Mouse (Mus musculus): ENCODE measurements around the gene Ppm1d. TPM values are rescaled to one million over a fixed set of nuclear protein-coding genes. Genes with fewer than 3 reads are reported as not detected.

Ppm1d gene
- polyA plus RNA-seq, 1 experiment from 2014 or later, result 16.7 TPM

DNA sequence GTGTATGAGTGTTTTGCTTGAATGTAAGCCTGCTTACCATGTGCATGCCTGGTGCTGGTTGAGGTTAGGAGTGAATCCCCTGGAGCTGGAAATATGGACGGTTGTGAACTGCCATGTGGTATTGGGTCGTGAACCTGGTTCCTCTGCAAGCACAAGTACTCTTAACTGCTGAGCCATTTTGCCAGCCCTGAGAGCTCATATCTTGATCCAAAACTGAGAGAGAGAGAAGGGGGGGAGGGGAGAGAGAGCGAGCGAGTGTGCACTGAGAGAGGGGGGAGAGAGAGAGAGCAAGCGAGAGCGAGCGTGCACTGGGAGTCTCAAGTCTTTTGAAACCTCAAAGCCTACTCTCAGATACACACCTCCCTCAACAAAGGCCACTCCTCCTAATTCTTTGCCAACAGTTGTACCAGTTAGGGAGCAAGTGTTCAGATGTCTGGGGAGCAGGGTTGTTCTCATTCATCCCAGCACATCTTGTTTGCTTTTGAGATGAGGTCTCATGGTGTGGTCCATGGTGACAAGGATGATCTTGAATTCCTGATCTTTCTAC, 29.1 kb downstream of the Ppm1d start:
- Histone ChIP-seq H3K4me2 (ENCODE audit: low read length) (no peak overlapping the region), H3K4me1 (replicated peaks; ENCODE audit: control insufficient read depth, insufficient read depth, low read length) (no peaks in the 10 kb centered on the region), H3K9me3 (ENCODE audit: control insufficient read depth, low read length) (no peaks in the 10 kb centered on the region), H3K4me3 (ENCODE audit: low read depth, low read length) (no peak overlapping the region), H3K9ac (ENCODE audit: low read length) (no peak overlapping the region), H3K27me3 (replicated peaks; ENCODE audit: control insufficient read depth, insufficient read depth, low read length) (no peaks in the 10 kb centered on the region), H3K27ac (ENCODE audit: low read depth) (no peak overlapping the region), H3K36me3 (ENCODE audit: control insufficient read depth, insufficient read depth, low read length) (peaks cover 72% of the 10 kb centered on the region)
- no peak for DNase-seq (ENCODE audit: low spot score)
- ATAC-seq (replicated peaks; ENCODE audit: low FRiP score, low TSS enrichment, low read depth), result no peak
- WGBS, result 84% methylated on average over 7 of the region's 7 CpGs

DNA sequence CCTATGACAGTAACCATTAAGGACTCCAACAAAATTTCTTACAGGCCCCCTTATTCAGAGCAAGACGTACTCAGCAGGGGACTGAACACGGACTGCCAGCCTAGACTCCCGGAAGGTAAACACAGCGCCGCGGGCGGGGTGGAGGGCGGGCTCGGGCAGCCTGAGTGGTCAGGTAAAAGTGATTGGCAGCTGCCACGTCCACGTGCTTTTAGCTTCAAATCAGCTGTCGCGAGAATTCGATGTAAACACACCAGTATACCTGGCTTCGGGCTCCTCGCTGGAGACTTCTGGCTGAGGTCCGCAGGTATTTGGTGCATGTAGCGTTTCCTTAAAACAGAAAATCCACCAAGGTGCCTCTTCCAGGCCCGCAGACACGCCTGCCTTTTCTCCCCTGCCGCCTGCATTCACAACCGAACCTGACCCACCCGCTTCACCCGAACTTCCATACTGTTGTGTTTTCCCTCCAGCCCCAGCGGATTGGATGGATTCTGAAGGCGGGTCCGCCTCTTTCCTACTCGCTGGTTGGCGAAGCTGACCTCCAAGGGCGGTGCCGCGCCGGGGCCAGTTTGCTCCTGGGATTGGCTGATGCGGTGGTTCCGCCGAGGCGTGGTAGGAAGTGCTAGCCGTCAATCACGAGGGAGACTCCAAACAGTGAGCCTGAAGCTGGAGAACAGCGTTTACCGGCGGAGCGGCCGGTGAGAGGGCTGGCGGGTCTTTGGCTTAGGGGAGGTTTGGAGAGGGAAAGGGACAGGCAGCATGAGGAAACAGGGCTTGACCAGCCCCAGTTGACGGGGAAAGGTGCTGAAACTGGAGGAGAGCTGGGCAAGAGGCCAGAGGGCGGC, 41.7 kb downstream of the Ppm1d start, which contains the start of gene Bcas3:
Gene Bcas3, plus strand, starts transcription at position 629 of the 842 bp plus-strand sequence.
- WGBS, result under 1% methylated on average over 47 of the region's 47 CpGs
- peak within 1 kb of the TSS; percentile 38; the same call in 1 of the 2 replicates for H3K27ac ChIP-seq (ENCODE audit: low read depth)
- H3K36me3 ChIP-seq (ENCODE audit: control insufficient read depth, insufficient read depth, low read length), result 0 out of 2 replicates have a peak, but pooled peaks cover 4% of the 10 kb centered on the region
- peak within 1 kb of the TSS; percentile 90 for H3K4me2 ChIP-seq (ENCODE audit: low read length)
- peak within 1 kb of the TSS; percentile 78 for H3K9ac ChIP-seq (ENCODE audit: low read length)
- H3K4me3 ChIP-seq (ENCODE audit: low read depth, low read length), result peak within 1 kb of the TSS; percentile 77
- H3K9me3 ChIP-seq (ENCODE audit: control insufficient read depth, low read length), result no peaks in the 10 kb centered on the region
- H3K27me3 ChIP-seq (replicated peaks; ENCODE audit: control insufficient read depth, insufficient read depth, low read length), result no peaks in the 10 kb centered on the region
- peak; percentile 97 for DNase-seq (ENCODE audit: low spot score)
- peak; percentile 98 for ATAC-seq (replicated peaks; ENCODE audit: low FRiP score, low TSS enrichment, low read depth)
- H3K4me1 ChIP-seq (replicated peaks; ENCODE audit: control insufficient read depth, insufficient read depth, low read length), result peaks cover 8% of the 10 kb centered on the region; the same call in 1 of the 2 replicates

DNA sequence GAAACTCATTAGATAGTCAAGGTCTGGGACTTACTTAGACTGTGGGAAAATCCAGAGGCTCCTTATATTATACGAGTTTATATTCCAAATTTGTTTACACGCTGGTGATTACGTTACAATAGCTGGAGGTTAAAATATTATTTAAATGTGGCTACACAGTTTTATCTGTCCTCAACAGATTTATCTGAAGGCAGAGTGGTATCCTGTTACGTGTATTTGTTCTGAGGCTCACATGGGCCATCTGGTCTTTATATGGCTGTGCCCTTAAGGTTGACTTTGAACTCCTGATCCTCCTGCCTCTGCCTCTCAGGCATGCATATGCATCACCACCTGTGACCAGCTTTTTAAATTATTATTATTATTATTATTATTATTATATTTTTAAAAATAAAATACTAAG, 42.8 kb downstream of the Ppm1d start:
- ATAC-seq (replicated peaks; ENCODE audit: low FRiP score, low TSS enrichment, low read depth) (no peak), DNase-seq (ENCODE audit: low spot score) (no peak)
- H3K4me3 ChIP-seq (ENCODE audit: low read depth, low read length), result peak overlapping the region; percentile 77
- no peaks in the 10 kb centered on the region for H3K27me3 ChIP-seq (replicated peaks; ENCODE audit: control insufficient read depth, insufficient read depth, low read length)
- H3K4me1 ChIP-seq (replicated peaks; ENCODE audit: control insufficient read depth, insufficient read depth, low read length), result peaks cover 8% of the 10 kb centered on the region; the same call in 1 of the 2 replicates
- 64% methylated on average over 4 of the region's 4 CpGs for WGBS
- no peaks in the 10 kb centered on the region for H3K9me3 ChIP-seq (ENCODE audit: control insufficient read depth, low read length)
- H3K4me2 ChIP-seq (ENCODE audit: low read length), result peak overlapping the region; percentile 90
- peak overlapping the region; percentile 78 for H3K9ac ChIP-seq (ENCODE audit: low read length)
- H3K27ac ChIP-seq (ENCODE audit: low read depth), result no peak overlapping the region
- H3K36me3 ChIP-seq (ENCODE audit: control insufficient read depth, insufficient read depth, low read length), result 0 out of 2 replicates have a peak, but pooled peaks cover 4% of the 10 kb centered on the region

DNA sequence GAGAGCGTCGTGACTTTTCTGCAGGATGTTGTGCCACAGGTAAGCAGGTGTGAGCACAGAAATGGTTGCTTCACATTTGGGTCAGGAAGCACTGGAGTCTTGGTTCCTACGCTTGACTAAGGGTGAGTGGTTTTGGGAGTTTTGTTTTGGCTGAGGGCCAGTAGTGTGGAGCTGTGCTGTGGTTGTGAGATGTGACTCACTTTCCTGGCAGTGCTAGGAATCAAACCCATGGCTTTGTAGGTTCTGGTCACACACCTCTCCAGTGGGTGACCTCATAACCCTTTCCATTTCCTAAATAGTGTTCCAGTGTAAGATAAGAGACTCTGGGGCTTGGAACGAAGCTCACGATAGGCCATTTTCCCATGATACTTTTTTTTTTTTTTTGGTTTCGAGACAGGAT, 48.6 kb downstream of the Ppm1d start:
- H3K4me1 ChIP-seq (replicated peaks; ENCODE audit: control insufficient read depth, insufficient read depth, low read length), result no peaks in the 10 kb centered on the region
- ATAC-seq (replicated peaks; ENCODE audit: low FRiP score, low TSS enrichment, low read depth) (no peak), DNase-seq (ENCODE audit: low spot score) (no peak)
- no peaks in the 10 kb centered on the region for H3K27me3 ChIP-seq (replicated peaks; ENCODE audit: control insufficient read depth, insufficient read depth, low read length)
- no peak overlapping the region for H3K9ac ChIP-seq (ENCODE audit: low read length)
- no peak overlapping the region for H3K4me3 ChIP-seq (ENCODE audit: low read depth, low read length)
- H3K27ac ChIP-seq (ENCODE audit: low read depth), result no peak overlapping the region
- no peaks in the 10 kb centered on the region for H3K9me3 ChIP-seq (ENCODE audit: control insufficient read depth, low read length)
- WGBS, result 89% methylated on average over 6 of the region's 6 CpGs
- H3K36me3 ChIP-seq (ENCODE audit: control insufficient read depth, insufficient read depth, low read length), result peaks cover 18% of the 10 kb centered on the region; the same call in 1 of the 2 replicates
- H3K4me2 ChIP-seq (ENCODE audit: low read length), result no peak overlapping the region

DNA sequence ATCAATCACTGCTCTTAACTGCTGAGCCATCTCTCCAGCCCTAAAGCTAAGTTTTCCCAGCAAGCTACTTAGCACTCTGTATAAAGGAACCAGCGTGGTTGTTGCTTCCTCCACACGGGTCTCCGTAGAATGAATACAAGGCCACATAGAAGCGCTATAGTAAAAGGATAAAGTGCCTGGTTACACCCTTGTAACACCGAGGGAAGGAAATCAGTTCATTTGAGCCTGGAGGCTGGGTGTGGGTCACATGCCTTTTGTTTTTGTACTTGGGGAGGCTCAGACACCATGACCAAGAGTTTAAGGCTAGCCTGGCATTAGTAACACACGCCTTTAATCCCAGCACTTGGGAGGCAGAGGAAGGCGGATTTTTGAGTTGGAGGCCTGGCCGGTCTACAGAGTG, 50.6 kb downstream of the Ppm1d start:
- no peak for ATAC-seq (replicated peaks; ENCODE audit: low FRiP score, low TSS enrichment, low read depth)
- no peak overlapping the region for H3K27ac ChIP-seq (ENCODE audit: low read depth)
- peaks cover 14% of the 10 kb centered on the region for H3K36me3 ChIP-seq (ENCODE audit: control insufficient read depth, insufficient read depth, low read length)
- no peak for DNase-seq (ENCODE audit: low spot score)
- no peak overlapping the region for H3K4me2 ChIP-seq (ENCODE audit: low read length)
- H3K27me3 ChIP-seq (replicated peaks; ENCODE audit: control insufficient read depth, insufficient read depth, low read length), result no peaks in the 10 kb centered on the region
- WGBS, result 90% methylated on average over 8 of the region's 8 CpGs
- no peak overlapping the region for H3K9ac ChIP-seq (ENCODE audit: low read length)
- H3K4me1 ChIP-seq (replicated peaks; ENCODE audit: control insufficient read depth, insufficient read depth, low read length), result no peaks in the 10 kb centered on the region
- H3K4me3 ChIP-seq (ENCODE audit: low read depth, low read length), result no peak overlapping the region
- no peaks in the 10 kb centered on the region for H3K9me3 ChIP-seq (ENCODE audit: control insufficient read depth, low read length)

DNA sequence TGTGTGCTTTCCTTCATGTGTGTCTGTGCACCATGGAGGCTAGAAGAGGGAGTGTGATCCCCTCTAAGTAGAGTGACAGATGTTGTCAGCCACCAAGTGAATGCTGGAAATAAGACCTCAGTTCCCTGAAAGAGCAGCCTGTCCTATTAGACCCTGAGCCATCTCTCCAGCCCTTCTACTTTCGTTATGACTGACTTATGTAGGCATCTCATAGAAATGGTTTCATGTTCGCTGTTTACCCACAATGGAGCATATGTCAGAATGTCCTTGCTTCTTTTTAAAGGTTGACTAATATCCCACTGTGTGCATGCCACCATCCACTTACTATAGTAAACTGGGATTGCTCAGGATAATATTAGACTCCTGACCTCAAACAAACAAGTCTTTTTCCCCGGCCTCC, 55.1 kb downstream of the Ppm1d start:
- peaks cover 11% of the 10 kb centered on the region for H3K36me3 ChIP-seq (ENCODE audit: control insufficient read depth, insufficient read depth, low read length)
- H3K27me3 ChIP-seq (replicated peaks; ENCODE audit: control insufficient read depth, insufficient read depth, low read length), result no peaks in the 10 kb centered on the region
- H3K27ac ChIP-seq (ENCODE audit: low read depth), result no peak overlapping the region
- WGBS, result 89% methylated on average over 3 of the region's 3 CpGs
- no peak for DNase-seq (ENCODE audit: low spot score)
- no peak for ATAC-seq (replicated peaks; ENCODE audit: low FRiP score, low TSS enrichment, low read depth)
- no peaks in the 10 kb centered on the region for H3K9me3 ChIP-seq (ENCODE audit: control insufficient read depth, low read length)
- no peak overlapping the region for H3K4me3 ChIP-seq (ENCODE audit: low read depth, low read length)
- H3K9ac ChIP-seq (ENCODE audit: low read length), result no peak overlapping the region
- no peak overlapping the region for H3K4me2 ChIP-seq (ENCODE audit: low read length)
- no peaks in the 10 kb centered on the region for H3K4me1 ChIP-seq (replicated peaks; ENCODE audit: control insufficient read depth, insufficient read depth, low read length)

DNA sequence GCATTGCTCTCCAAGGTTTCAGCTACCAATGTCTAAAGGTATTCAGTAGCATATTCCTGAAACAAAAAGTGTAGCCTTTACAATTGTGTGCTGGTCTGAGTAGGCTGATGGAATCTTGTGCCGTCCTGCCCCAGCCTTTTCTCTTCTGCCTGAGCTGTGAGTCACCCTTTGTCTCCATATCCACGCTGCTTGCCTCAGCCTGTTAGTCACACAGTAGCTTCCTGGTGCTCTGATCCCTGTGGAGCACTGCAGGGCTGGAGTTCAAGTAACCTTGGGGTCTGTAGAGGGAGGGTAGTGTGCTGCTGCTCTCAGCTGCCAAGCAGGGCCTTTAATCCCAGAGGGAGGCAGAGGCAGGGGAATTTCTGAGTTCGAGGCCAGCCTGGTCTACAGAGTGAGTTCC, 56.8 kb downstream of the Ppm1d start:
- Histone ChIP-seq H3K4me3 (ENCODE audit: low read depth, low read length) (no peak overlapping the region), H3K27ac (ENCODE audit: low read depth) (no peak overlapping the region), H3K27me3 (replicated peaks; ENCODE audit: control insufficient read depth, insufficient read depth, low read length) (no peaks in the 10 kb centered on the region), H3K36me3 (ENCODE audit: control insufficient read depth, insufficient read depth, low read length) (peaks cover 18% of the 10 kb centered on the region), H3K4me2 (ENCODE audit: low read length) (no peak overlapping the region), H3K9ac (ENCODE audit: low read length) (no peak overlapping the region), H3K4me1 (replicated peaks; ENCODE audit: control insufficient read depth, insufficient read depth, low read length) (no peaks in the 10 kb centered on the region), H3K9me3 (ENCODE audit: control insufficient read depth, low read length) (no peaks in the 10 kb centered on the region)
- no peak for DNase-seq (ENCODE audit: low spot score)
- WGBS, result 81% methylated on average over 3 of the region's 3 CpGs
- no peak for ATAC-seq (replicated peaks; ENCODE audit: low FRiP score, low TSS enrichment, low read depth)

DNA sequence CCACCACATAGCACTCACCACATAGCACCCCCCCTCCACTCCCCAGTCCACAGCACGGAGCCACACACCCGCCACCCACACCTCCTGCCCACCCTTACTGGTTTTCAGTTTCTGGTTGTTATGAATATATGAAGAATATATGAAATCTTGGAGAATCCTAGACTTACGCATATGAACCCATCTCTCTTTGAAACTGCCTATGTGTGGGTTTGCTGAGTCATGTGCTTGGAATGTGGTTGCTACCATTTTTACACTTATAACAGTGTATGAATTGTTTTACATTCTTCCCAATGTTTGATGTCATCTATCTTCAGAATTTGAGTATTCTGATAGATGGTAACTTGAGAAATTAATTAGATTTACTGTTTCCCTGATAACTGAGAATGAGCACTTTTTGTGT, 68.0 kb downstream of the Ppm1d start:
- H3K4me1 ChIP-seq (replicated peaks; ENCODE audit: control insufficient read depth, insufficient read depth, low read length), result no peaks in the 10 kb centered on the region
- H3K9me3 ChIP-seq (ENCODE audit: control insufficient read depth, low read length), result no peaks in the 10 kb centered on the region
- no peak overlapping the region for H3K4me2 ChIP-seq (ENCODE audit: low read length)
- H3K36me3 ChIP-seq (ENCODE audit: control insufficient read depth, insufficient read depth, low read length), result no peaks in the 10 kb centered on the region
- 86% methylated on average over 3 of the region's 3 CpGs for WGBS
- H3K4me3 ChIP-seq (ENCODE audit: low read depth, low read length), result no peak overlapping the region
- H3K27ac ChIP-seq (ENCODE audit: low read depth), result no peak overlapping the region
- ATAC-seq (replicated peaks; ENCODE audit: low FRiP score, low TSS enrichment, low read depth) (no peak), DNase-seq (ENCODE audit: low spot score) (no peak)
- no peak overlapping the region for H3K9ac ChIP-seq (ENCODE audit: low read length)
- no peaks in the 10 kb centered on the region for H3K27me3 ChIP-seq (replicated peaks; ENCODE audit: control insufficient read depth, insufficient read depth, low read length)
